Mouse (Mus musculus): Measurements from ENCODE around the gene Zfp423. TPM values are rescaled to one million over a fixed set of nuclear protein-coding genes. Genes with fewer than 3 reads are reported as not detected.

Gene Zfp423
- polyA plus RNA-seq, 1 experiment, result 6.4 TPM

DNA sequence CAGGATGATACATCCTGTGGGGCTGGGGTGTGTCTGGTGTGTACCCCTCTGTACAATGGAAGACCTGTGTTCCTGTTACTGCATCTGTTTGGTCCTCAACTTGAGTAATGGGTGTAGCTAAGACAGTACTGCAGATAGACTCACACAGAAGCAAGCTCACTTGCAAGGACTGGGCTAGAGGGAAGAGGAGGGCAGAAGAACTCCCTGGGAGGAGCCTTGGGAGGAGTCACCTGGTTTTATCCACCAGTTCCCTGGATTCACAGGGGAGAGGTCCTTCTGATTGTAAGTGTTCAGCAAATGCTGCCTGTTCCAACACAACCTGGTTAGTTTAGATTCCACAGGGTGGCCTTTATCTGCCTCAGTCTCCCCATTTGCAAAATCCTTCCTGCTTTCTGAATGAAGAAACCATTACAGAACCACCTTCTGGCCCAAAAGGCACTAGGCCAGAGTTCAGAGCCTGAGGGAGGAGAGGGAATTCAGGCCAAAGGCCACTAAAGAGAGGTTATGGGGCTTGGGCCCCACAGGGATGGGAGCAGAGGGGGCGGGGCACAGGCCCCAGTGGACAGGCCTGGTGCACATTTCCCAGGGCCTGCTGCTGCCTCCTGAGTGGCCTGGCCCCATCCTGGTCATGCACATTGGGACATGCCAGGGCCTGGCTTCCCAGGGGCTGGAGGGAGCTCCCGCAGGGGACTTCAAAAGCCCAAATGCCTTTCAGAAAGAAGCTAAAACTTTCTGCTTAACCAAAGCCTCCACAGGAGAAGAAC is 7.8 kb upstream of the Zfp423 start:
- DNase-seq, result no peak
- Histone ChIP-seq H3K4me3 (replicated peaks; ENCODE audit: extremely low read depth, low read depth, low read length) (no peak overlapping the region), H3K4me1 (ENCODE audit: control insufficient read depth, insufficient read depth, low read length) (no peaks in the 10 kb centered on the region)
- TF ChIP-seq POLR2A (IDR thresholded peaks at IDR 0.05; ENCODE audit: borderline replicate concordance, extremely low read depth, low read depth, low read length), result no peak
- TF ChIP-seq CTCF (IDR thresholded peaks at IDR 0.05; ENCODE audit: insufficient read depth, low read length), result no peak
- 62% methylated on average over 2 of the region's 2 CpGs for WGBS

DNA sequence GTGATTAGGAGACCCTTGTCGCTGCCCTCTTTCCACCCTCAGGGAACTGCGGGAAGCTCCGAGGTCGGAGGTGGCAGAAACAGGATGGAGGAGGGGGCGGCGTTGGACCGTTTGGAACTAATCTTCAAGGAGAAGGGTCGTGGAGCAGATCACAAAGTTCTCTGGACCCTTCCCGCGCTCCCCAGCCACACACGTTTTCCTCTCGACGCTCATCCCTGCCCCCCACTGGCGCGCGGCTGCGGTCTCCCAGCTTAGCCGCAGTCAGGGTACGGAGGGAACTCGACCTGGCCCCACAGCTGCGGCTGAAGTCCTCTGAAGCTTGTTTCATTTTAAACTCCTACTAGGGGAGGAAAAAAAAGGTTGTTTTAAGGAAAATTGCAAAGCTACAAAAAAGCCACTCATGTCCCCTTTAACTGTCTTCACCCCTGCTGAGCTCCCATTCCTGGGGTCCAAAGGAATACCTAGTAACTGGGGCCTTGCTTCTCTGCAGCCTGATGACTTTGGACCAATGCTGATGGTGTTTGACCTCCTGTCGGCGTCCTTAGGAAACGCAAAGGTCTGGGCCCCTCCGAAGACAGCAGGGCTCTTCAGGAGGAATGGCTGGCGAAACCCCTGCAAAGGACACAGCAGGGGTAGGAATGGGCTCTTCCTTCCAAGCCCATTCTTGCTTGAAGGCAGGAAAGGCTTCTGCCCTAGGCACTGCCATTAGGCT is 3.3 kb upstream of the Zfp423 start:
- DNase-seq, result no peak
- H3K4me3 ChIP-seq (replicated peaks; ENCODE audit: extremely low read depth, low read depth, low read length), result no peak overlapping the region
- H3K4me1 ChIP-seq (ENCODE audit: control insufficient read depth, insufficient read depth, low read length), result peaks cover 5% of the 10 kb centered on the region; the same call in 1 of the 2 replicates
- no peak for TF ChIP-seq POLR2A (IDR thresholded peaks at IDR 0.05; ENCODE audit: borderline replicate concordance, extremely low read depth, low read depth, low read length)
- no peak for TF ChIP-seq CTCF (IDR thresholded peaks at IDR 0.05; ENCODE audit: insufficient read depth, low read length)
- 27% methylated on average over 26 of the region's 26 CpGs for WGBS

DNA sequence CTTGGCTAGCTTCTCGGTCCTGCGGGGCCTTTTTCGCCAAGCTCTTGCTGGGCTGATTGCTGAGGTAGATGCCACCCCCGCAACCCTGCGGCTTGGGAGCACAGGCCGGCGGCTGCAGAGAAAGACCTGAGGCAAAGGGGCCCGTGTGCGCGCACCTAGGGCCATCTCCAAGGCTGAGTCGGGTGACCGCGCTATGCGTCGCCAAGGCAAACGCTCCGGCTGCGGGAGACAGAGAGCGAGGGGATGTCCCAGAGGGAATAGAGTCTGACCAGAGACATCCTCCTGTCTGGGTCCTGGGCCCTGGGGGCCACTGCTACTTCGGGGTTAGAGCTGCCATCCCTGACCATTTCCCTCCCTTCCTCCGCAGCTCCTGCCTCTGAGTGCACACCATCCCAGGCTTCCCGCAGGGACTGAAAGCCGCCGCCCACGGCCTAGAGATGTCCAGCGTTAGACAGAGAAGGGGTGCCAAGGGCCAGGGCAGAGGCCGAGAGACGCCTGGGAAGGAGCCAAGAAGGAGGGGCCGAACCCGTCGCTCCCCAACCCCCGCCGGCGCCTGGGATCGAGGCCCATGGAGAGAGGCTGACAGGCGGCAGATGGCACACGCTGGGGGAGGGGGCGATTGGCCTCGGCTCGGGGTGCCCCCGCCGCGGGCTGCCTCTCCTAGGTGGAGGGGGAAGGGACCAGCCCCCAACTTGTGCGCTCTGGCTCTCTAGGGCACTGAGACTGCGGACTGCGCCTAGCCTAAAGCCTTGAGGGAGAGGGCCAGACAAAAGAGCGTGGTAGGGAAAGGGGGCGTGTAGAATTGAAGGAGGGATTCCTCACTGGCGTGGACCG is 2.5 kb upstream of the Zfp423 start:
- H3K4me3 ChIP-seq (replicated peaks; ENCODE audit: extremely low read depth, low read depth, low read length), result peak overlapping the region; percentile 20
- peaks cover 5% of the 10 kb centered on the region; the same call in 1 of the 2 replicates for H3K4me1 ChIP-seq (ENCODE audit: control insufficient read depth, insufficient read depth, low read length)
- TF ChIP-seq POLR2A (IDR thresholded peaks at IDR 0.05; ENCODE audit: borderline replicate concordance, extremely low read depth, low read depth, low read length), result no peak
- no peak for TF ChIP-seq CTCF (IDR thresholded peaks at IDR 0.05; ENCODE audit: insufficient read depth, low read length)
- DNase-seq, result peak; percentile 46
- 3% methylated on average over 49 of the region's 50 CpGs for WGBS

DNA sequence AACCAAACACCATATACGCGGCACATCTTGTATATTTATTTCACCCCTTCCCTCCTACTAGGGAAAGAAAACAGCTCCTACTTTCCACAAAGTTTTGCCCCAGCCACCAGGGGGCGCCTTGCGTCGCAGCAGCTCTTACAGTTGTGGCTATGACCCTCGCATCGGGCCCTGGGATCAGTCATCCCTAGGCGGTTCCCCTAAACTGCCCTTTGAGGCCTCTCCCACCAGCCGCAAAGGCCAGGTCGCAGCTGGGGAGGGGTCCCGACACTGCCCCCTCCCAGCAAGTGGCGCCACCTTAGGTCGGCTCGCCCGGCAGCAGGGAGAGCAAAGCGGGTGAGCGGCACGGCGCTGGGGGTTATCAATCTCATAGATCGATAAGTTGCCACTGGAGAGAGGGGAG is 1.7 kb upstream of the Zfp423 start:
- Histone ChIP-seq H3K4me3 (replicated peaks; ENCODE audit: extremely low read depth, low read depth, low read length) (no peak overlapping the region), H3K4me1 (ENCODE audit: control insufficient read depth, insufficient read depth, low read length) (peaks cover 5% of the 10 kb centered on the region; the same call in 1 of the 2 replicates)
- peak; percentile 43 for DNase-seq
- TF ChIP-seq POLR2A (IDR thresholded peaks at IDR 0.05; ENCODE audit: borderline replicate concordance, extremely low read depth, low read depth, low read length) (no peak), CTCF (IDR thresholded peaks at IDR 0.05; ENCODE audit: insufficient read depth, low read length) (peak; percentile 51)
- whole genome bisulfite sequencing, result 2% methylated on average over 20 of the region's 20 CpGs

GRCm38 (mm10) chr8:87960061-87960749 is 810 bp upstream of the Zfp423 start:
- Histone ChIP-seq H3K4me3 (replicated peaks; ENCODE audit: extremely low read depth, low read depth, low read length) (peak overlapping the region; percentile 59), H3K4me1 (ENCODE audit: control insufficient read depth, insufficient read depth, low read length) (peaks cover 5% of the 10 kb centered on the region; the same call in 1 of the 2 replicates)
- TF ChIP-seq CTCF (IDR thresholded peaks at IDR 0.05; ENCODE audit: insufficient read depth, low read length) (peak; percentile 30; the same call in 1 of the 2 replicates), POLR2A (IDR thresholded peaks at IDR 0.05; ENCODE audit: borderline replicate concordance, extremely low read depth, low read depth, low read length) (no peak)
- peak; percentile 63 for DNase-seq
- under 1% methylated on average over 74 of the region's 76 CpGs for WGBS

GRCm38 (mm10) chr8:87958451-87959319 is 710 bp downstream of the Zfp423 start:
- Histone ChIP-seq H3K4me1 (ENCODE audit: control insufficient read depth, insufficient read depth, low read length) (peaks cover 5% of the 10 kb centered on the region; the same call in 1 of the 2 replicates), H3K4me3 (replicated peaks; ENCODE audit: extremely low read depth, low read depth, low read length) (peak overlapping the region; percentile 71)
- DNase-seq, result peak; percentile 72
- TF ChIP-seq CTCF (IDR thresholded peaks at IDR 0.05; ENCODE audit: insufficient read depth, low read length), result no peak
- TF ChIP-seq POLR2A (IDR thresholded peaks at IDR 0.05; ENCODE audit: borderline replicate concordance, extremely low read depth, low read depth, low read length), result 0 out of 2 replicates have a peak, but pooled peaks have one; percentile 22
- under 1% methylated on average over 94 of the region's 115 CpGs for WGBS

DNA sequence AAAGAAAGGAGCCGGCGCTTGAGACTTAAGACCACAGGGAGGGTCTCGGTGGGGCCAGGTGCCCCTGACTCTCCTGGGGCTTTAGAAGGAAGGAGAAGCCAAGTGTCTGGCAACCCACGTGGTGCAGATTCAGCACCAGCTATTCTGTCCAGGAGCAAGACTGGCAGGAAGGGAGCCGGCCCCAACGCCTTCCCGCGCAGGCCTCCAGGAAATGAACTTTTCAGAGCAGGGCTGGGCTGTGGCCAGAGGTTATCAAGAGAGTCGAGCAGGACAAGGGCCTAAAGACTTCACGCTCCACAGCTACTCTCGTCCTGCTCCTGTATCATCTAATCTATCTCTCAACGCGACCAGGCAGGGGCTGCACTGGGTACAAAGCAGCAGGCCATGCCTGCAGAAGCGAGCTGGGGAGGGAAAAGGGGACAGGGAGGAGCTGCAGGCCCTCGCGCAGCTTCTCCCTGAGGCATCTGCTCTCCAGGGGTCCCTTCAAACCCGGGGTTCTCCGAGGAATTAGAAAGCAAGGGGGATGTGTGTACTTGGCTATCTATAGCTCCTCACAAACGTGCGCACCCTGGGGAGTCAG is 1.4 kb downstream of the Zfp423 start:
- DNase-seq, result peak; percentile 46
- peaks cover 5% of the 10 kb centered on the region; the same call in 1 of the 2 replicates for H3K4me1 ChIP-seq (ENCODE audit: control insufficient read depth, insufficient read depth, low read length)
- H3K4me3 ChIP-seq (replicated peaks; ENCODE audit: extremely low read depth, low read depth, low read length), result peak overlapping the region; percentile 29
- 2% methylated on average over 20 of the region's 20 CpGs for WGBS
- TF ChIP-seq POLR2A (IDR thresholded peaks at IDR 0.05; ENCODE audit: borderline replicate concordance, extremely low read depth, low read depth, low read length), result peak; percentile 8; the same call in 1 of the 2 replicates
- no peak for TF ChIP-seq CTCF (IDR thresholded peaks at IDR 0.05; ENCODE audit: insufficient read depth, low read length)

DNA sequence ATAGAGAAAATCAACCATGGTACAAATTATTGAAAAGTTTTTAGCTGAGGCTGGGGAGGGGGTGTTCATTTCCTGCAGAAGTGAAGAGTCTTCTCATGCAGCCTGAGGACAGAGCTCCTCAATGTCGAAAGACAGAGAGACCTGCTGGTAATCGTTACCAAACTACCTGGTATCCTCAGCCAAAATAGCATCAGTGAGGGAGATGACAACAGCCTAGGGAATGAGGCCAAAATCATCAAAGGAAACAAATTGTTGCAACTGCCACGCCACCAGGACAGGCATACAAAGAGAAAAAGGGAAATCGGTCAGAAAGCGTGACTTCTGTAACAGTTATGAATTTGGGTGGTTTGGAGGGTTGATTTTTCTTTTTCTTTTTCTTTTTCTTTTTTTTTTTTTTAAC is 3.4 kb downstream of the Zfp423 start:
- Histone ChIP-seq H3K4me1 (ENCODE audit: control insufficient read depth, insufficient read depth, low read length) (no peaks in the 10 kb centered on the region), H3K4me3 (replicated peaks; ENCODE audit: extremely low read depth, low read depth, low read length) (no peak overlapping the region)
- 59% methylated on average over 5 of the region's 5 CpGs for WGBS
- TF ChIP-seq CTCF (IDR thresholded peaks at IDR 0.05; ENCODE audit: insufficient read depth, low read length) (no peak), POLR2A (IDR thresholded peaks at IDR 0.05; ENCODE audit: borderline replicate concordance, extremely low read depth, low read depth, low read length) (no peak)
- no peak for DNase-seq
